Mouse (Mus musculus) cerebellum, adult 9-10 months (tissue): ENCODE measurements around the gene Gm21310.
"Not testable (repeated sequence)": the region's sequence is repeated elsewhere in the genome, so short reads cannot be mapped to it uniquely, and the experiment has no call there.

Experiments used
- DNase-seq: peaks from one replicate; pipeline ENCODE4 v3.0.0; 2022

Gene Gm21310

GRCm38 (mm10) chrY:10147083-10147482 lies at the start of gene Gm21310:
TSS of gene Gm21310 (minus strand) at chrY:10147183.
- not testable (repeated sequence) for DNase-seq
